Mouse (Mus musculus) midbrain, postnatal 0 days (tissue): ENCODE results near the gene Pitpnm3. TPM values are rescaled to one million over a fixed set of nuclear protein-coding genes. Genes with fewer than 3 reads are reported as not detected.

ENCODE experiments used
- ATAC-seq: fragments of 200-750 bp; cut with Nextera tagmentation; 2 replicates; pipeline ENCODE4 v1.8.0; 2017; ENCODE audit warnings: moderate number of reproducible peaks, mild to moderate bottlenecking, moderate TSS enrichment, moderate library complexity; ENCODE audit not compliant: low FRiP score
- DNase-seq: peaks from one replicate; pipeline ENCODE4 v3.0.0-alpha.2; 2015; ENCODE audit warnings: low spot score
- H3K27ac ChIP-seq: fragments of 300-500 bp; sonication (generic); 2 replicates; pipeline ENCODE4 v1.5.1; 2014; ENCODE audit warnings: low read depth, mild to moderate bottlenecking, low read length, mixed read lengths
- H3K27me3 ChIP-seq: fragments of 300-500 bp; sonication (generic); 2 replicates; pipeline ENCODE4 v1.6.1; 2014; ENCODE audit warnings: low read length, control low read depth, mixed read lengths; ENCODE audit not compliant: insufficient read depth
- H3K36me3 ChIP-seq: fragments of 300-500 bp; sonication (generic); 2 replicates; pipeline ENCODE4 v1.6.1; 2014; ENCODE audit warnings: low read length, control low read depth, mixed read lengths; ENCODE audit not compliant: insufficient read depth
- H3K4me1 ChIP-seq: fragments of 300-500 bp; sonication (generic); 2 replicates; pipeline ENCODE4 v1.6.1; 2014; ENCODE audit warnings: mild to moderate bottlenecking, control low read depth, antibody characterized with exemption, low read length, mixed read lengths; ENCODE audit not compliant: insufficient read depth
- H3K4me2 ChIP-seq: fragments of 300-500 bp; sonication (generic); 2 replicates; pipeline ENCODE4 v1.6.1; 2014; ENCODE audit warnings: low read depth, mild to moderate bottlenecking, low read length, mixed read lengths; ENCODE audit not compliant: poor library complexity, severe bottlenecking
- H3K4me3 ChIP-seq: fragments of 300-500 bp; sonication (generic); 2 replicates; pipeline ENCODE4 v1.5.1; 2014; ENCODE audit warnings: low read depth, mild to moderate bottlenecking, low read length, moderate library complexity
- H3K9ac ChIP-seq: fragments of 300-500 bp; sonication (generic); replicated peaks from 2 replicates; pipeline ENCODE4 v1.6.1; 2014; ENCODE audit warnings: mild to moderate bottlenecking, low read length, moderate library complexity, mixed read lengths; ENCODE audit not compliant: poor library complexity, severe bottlenecking
- H3K9me3 ChIP-seq: fragments of 300-500 bp; sonication (generic); 2 replicates; pipeline ENCODE4 v1.6.1; 2016; ENCODE audit warnings: low read length, control low read depth
- CTCF ChIP-seq: IDR thresholded peaks from 2 replicates; pipeline ENCODE4 v1.5.1; 2016; ENCODE audit warnings: antibody characterized with exemption, mild to moderate bottlenecking
- WGBS: fragments of 180-500 bp; shearing (Covaris S2); extraction: QIAGEN DNeasy Blood & Tissue Kit; methylation state at CpG from one replicate; pipeline ENCODE4 v1.1.7; 2014; 5-methylcytosine and 5-hydroxymethylcytosine counted together
- polyA plus RNA-seq: library from polyadenylated mRNA; unstranded; fragments of >200 nt; fragmentation: Nextera tagmentation; extraction: Ambion mirVana; gene quantifications from 2 replicates; pipeline ENCODE4 v1.2.1, GENCODE M21; 2015
- total RNA-seq: library from RNA; depleted of rRNA; stranded (reverse); fragments of >200 nt; gene quantifications from 2 replicates; pipeline ENCODE4 v1.2.3, GENCODE M21; 2014; rRNA removed

Gene Pitpnm3
- total RNA-seq (29.6 and 33.0 TPM in 2 replicates), polyA plus RNA-seq (7.2 and 7.9 TPM in 2 replicates)

- Histone ChIP-seq H3K4me2 (peak within 1 kb of the TSS; percentile 91), H3K9ac (peak within 1 kb of the TSS; percentile 87), H3K4me3 (peak within 1 kb of the TSS; percentile 71), H3K27me3 (no peaks in the 10 kb centered on the region), H3K27ac (0 out of 2 replicates have a peak within 1 kb of the TSS, but pooled peaks have one; percentile 12), H3K9me3 (no peaks in the 10 kb centered on the region), H3K36me3 (peaks cover 2% of the 10 kb centered on the region; the same call in 1 of the 2 replicates), H3K4me1 (peaks cover 5% of the 10 kb centered on the region; the same call in 1 of the 2 replicates)
- no peak for DNase-seq
- WGBS = 1% methylated on average over 71 of the region's 107 CpGs
- TF ChIP-seq CTCF = no peak
- ATAC-seq = peak; percentile 44; the same call in 1 of the 2 replicates
Observed at GRCm38 (mm10) chr11:72135383-72136158, at the start of gene Pitpnm3. Gene Pitpnm3 (minus strand): TSS chr11:72135778.

DNA sequence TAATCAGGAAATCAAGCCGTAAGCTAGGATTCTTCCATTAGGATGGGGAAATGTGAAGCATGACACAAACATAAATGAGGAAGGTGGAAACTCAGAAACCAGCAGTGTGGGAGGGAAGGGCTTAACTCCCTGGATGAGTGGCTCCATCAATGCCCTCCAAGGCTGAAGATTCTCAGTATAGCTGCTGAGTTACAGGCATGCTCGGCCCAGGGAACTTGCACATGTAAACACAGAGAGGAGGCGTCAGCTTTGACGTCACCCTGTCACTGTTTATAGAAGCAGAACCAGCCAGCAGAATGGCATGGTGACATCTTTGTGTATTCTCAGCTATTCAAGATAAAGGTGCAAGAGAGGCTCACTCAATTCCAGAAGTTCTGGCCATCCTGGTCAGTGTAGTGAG lies 48.7 kb upstream of the Pitpnm3 start:
- no peaks in the 10 kb centered on the region for H3K9me3 ChIP-seq
- no peak for TF ChIP-seq CTCF
- H3K4me3 ChIP-seq = no peak overlapping the region
- no peaks in the 10 kb centered on the region for H3K4me1 ChIP-seq
- WGBS = 94% methylated on average over 4 of the region's 4 CpGs
- peaks cover 33% of the 10 kb centered on the region for H3K36me3 ChIP-seq
- no peak for ATAC-seq
- DNase-seq = no peak
- H3K27ac ChIP-seq = no peak overlapping the region
- no peak overlapping the region for H3K9ac ChIP-seq
- H3K27me3 ChIP-seq = no peaks in the 10 kb centered on the region
- H3K4me2 ChIP-seq = no peak overlapping the region

- no peak overlapping the region for H3K4me2 ChIP-seq
- no peak for TF ChIP-seq CTCF
- no peaks in the 10 kb centered on the region for H3K27me3 ChIP-seq
- ATAC-seq (no peak), DNase-seq (no peak)
- H3K4me1 ChIP-seq = no peaks in the 10 kb centered on the region
- H3K36me3 ChIP-seq = peaks cover 20% of the 10 kb centered on the region
- H3K9ac ChIP-seq = no peak overlapping the region
- no peaks in the 10 kb centered on the region for H3K9me3 ChIP-seq
- no peak overlapping the region for H3K4me3 ChIP-seq
- no peak overlapping the region for H3K27ac ChIP-seq
- WGBS = 94% methylated on average over 4 of the region's 4 CpGs
Observed at GRCm38 (mm10) chr11:72181136-72181535, 45.6 kb upstream of the Pitpnm3 start.

- no peaks in the 10 kb centered on the region for H3K9me3 ChIP-seq
- TF ChIP-seq CTCF = no peak
- no peak overlapping the region for H3K4me2 ChIP-seq
- WGBS = 86% methylated on average over 5 of the region's 5 CpGs
- H3K9ac ChIP-seq = no peak overlapping the region
- H3K36me3 ChIP-seq = peaks cover 25% of the 10 kb centered on the region
- H3K4me1 ChIP-seq = no peaks in the 10 kb centered on the region
- ATAC-seq (no peak), DNase-seq (no peak)
- H3K27me3 ChIP-seq = no peaks in the 10 kb centered on the region
- H3K27ac ChIP-seq = no peak overlapping the region
- no peak overlapping the region for H3K4me3 ChIP-seq
Observed at GRCm38 (mm10) chr11:72180556-72180955, 45.0 kb upstream of the Pitpnm3 start.

GRCm38 (mm10) chr11:72176553-72176952 lies 41.0 kb upstream of the Pitpnm3 start:
- DNase-seq (peak; percentile 12), ATAC-seq (no peak)
- TF ChIP-seq CTCF = no peak
- WGBS = 33% methylated on average over 3 of the region's 3 CpGs
- Histone ChIP-seq H3K4me3 (no peak overlapping the region), H3K27ac (no peak overlapping the region), H3K9ac (no peak overlapping the region), H3K4me1 (no peaks in the 10 kb centered on the region), H3K36me3 (peaks cover 32% of the 10 kb centered on the region), H3K27me3 (no peaks in the 10 kb centered on the region), H3K4me2 (no peak overlapping the region), H3K9me3 (no peaks in the 10 kb centered on the region)

- no peak for TF ChIP-seq CTCF
- no peak for ATAC-seq
- peaks cover 31% of the 10 kb centered on the region for H3K36me3 ChIP-seq
Observed at GRCm38 (mm10) chr11:72175966-72176365, 40.4 kb upstream of the Pitpnm3 start.

More at GRCm38 (mm10) chr11:72175966-72176365, 40.4 kb upstream of the Pitpnm3 start:
- Histone ChIP-seq H3K4me1 (no peaks in the 10 kb centered on the region), H3K4me3 (no peak overlapping the region), H3K4me2 (no peak overlapping the region), H3K9ac (no peak overlapping the region), H3K9me3 (no peaks in the 10 kb centered on the region), H3K27ac (no peak overlapping the region), H3K27me3 (no peaks in the 10 kb centered on the region)
- no peak for DNase-seq
- 80% methylated on average over 5 of the region's 5 CpGs for WGBS
